Mouse (Mus musculus) liver, postnatal 0 days (tissue): Measurements from ENCODE around the gene Krtap1-4. TPM values are rescaled to one million over a fixed set of nuclear protein-coding genes. Genes with fewer than 3 reads are reported as not detected.

Experiments
- ATAC-seq: fragments of 200-750 bp; cut with Nextera tagmentation; 2 replicates; pipeline ENCODE4 v1.8.0; 2017; ENCODE audit warnings: mild to moderate bottlenecking, moderate library complexity
- DNase-seq: peaks from one replicate; pipeline ENCODE4 v3.0.0-alpha.2; 2016
- H3K27ac ChIP-seq: fragments of 300-500 bp; sonication (generic); 2 replicates; pipeline ENCODE4 v1.5.1; 2014; ENCODE audit warnings: antibody characterized with exemption, moderate library complexity, mild to moderate bottlenecking, low read depth
- H3K27me3 ChIP-seq: fragments of 300-500 bp; sonication (generic); 2 replicates; pipeline ENCODE4 v1.6.1; 2014; ENCODE audit warnings: low read length, control low read depth, mixed read lengths; ENCODE audit not compliant: insufficient read depth
- H3K36me3 ChIP-seq: fragments of 300-500 bp; sonication (generic); replicated peaks from 2 replicates; pipeline ENCODE4 v1.6.1; 2014; ENCODE audit warnings: mild to moderate bottlenecking, control low read depth, low read length, moderate library complexity, mixed read lengths; ENCODE audit not compliant: insufficient read depth
- H3K4me1 ChIP-seq: fragments of 300-500 bp; sonication (generic); 2 replicates; pipeline ENCODE4 v1.6.1; 2014; ENCODE audit warnings: antibody characterized with exemption, mild to moderate bottlenecking, control low read depth; ENCODE audit not compliant: insufficient read depth
- H3K4me2 ChIP-seq: fragments of 300-500 bp; sonication (generic); 2 replicates; pipeline ENCODE4 v1.6.1; 2014; ENCODE audit warnings: low read depth, mild to moderate bottlenecking, low read length, moderate library complexity, mixed read lengths
- H3K4me3 ChIP-seq: fragments of 300-500 bp; sonication (generic); 2 replicates; pipeline ENCODE4 v1.5.1; 2014; ENCODE audit warnings: low read depth, low read length
- H3K9ac ChIP-seq: fragments of 300-500 bp; sonication (generic); replicated peaks from 2 replicates; pipeline ENCODE4 v1.6.1; 2014; ENCODE audit warnings: mild to moderate bottlenecking, moderate library complexity
- H3K9me3 ChIP-seq: fragments of 300-500 bp; sonication (generic); 2 replicates; pipeline ENCODE4 v1.6.1; 2016; ENCODE audit warnings: mild to moderate bottlenecking, control low read depth, low read length, mixed read lengths
- CTCF ChIP-seq: sonication (generic); IDR thresholded peaks from 2 replicates; pipeline ENCODE4 v1.5.1; 2016; ENCODE audit warnings: antibody characterized with exemption, low read depth
- EP300 ChIP-seq: IDR thresholded peaks from 2 replicates; pipeline ENCODE4 v1.6.1; 2016; ENCODE audit warnings: antibody characterized with exemption, low read depth, mild to moderate bottlenecking
- WGBS: fragments of 180-500 bp; shearing (Covaris S2); extraction: QIAGEN DNeasy Blood & Tissue Kit; methylation state at CpG from one replicate; pipeline ENCODE4 v1.1.7; 2014; ENCODE audit not compliant: insufficient replicate concordance; 5-methylcytosine and 5-hydroxymethylcytosine counted together
- polyA plus RNA-seq: library from polyadenylated mRNA; unstranded; fragments of >200 nt; fragmentation: Nextera tagmentation; extraction: Ambion mirVana; gene quantifications from 2 replicates; pipeline ENCODE4 v1.2.1, GENCODE M21; 2015

The Krtap1-4 gene
- polyA plus RNA-seq, 1 experiment from 2014 or later: not detected

- no peak within 1 kb of the TSS for H3K27ac ChIP-seq
- H3K4me2 ChIP-seq: no peak within 1 kb of the TSS
- H3K9me3 ChIP-seq: no peaks in the 10 kb centered on the region
- no peak for DNase-seq
- H3K4me3 ChIP-seq: no peak within 1 kb of the TSS
- no peak within 1 kb of the TSS for H3K9ac ChIP-seq
- no peaks in the 10 kb centered on the region for H3K27me3 ChIP-seq
- no peak for ATAC-seq
- no peaks in the 10 kb centered on the region for H3K4me1 ChIP-seq
- no peaks in the 10 kb centered on the region for H3K36me3 ChIP-seq
- TF ChIP-seq EP300 (no peak), CTCF (no peak)
- 81% methylated on average over 6 of the region's 6 CpGs for WGBS
Measured at GRCm38 (mm10) chr11:99580636-99581035, 2.8 kb downstream of the Krtap1-4 start, which contains the start of gene Krtap1-5. Krtap1-5 (minus strand) TSS chr11:99581016.

- Histone ChIP-seq H3K4me3 (no peak overlapping the region), H3K9me3 (no peaks in the 10 kb centered on the region), H3K36me3 (no peaks in the 10 kb centered on the region), H3K4me1 (no peaks in the 10 kb centered on the region), H3K27me3 (no peaks in the 10 kb centered on the region), H3K4me2 (no peak overlapping the region), H3K27ac (no peak overlapping the region), H3K9ac (no peak overlapping the region)
- TF ChIP-seq EP300 (no peak), CTCF (peak; percentile 84)
- no peak for ATAC-seq
- DNase-seq: peak; percentile 72
- under 1% methylated on average over 7 of the region's 7 CpGs for WGBS
Measured at GRCm38 (mm10) chr11:99574106-99574505, 9.3 kb downstream of the Krtap1-4 start.

GRCm38 (mm10) chr11:99573164-99573563, 10.3 kb downstream of the Krtap1-4 start:
- H3K36me3 ChIP-seq: no peaks in the 10 kb centered on the region
- no peaks in the 10 kb centered on the region for H3K4me1 ChIP-seq
- DNase-seq (no peak), ATAC-seq (no peak)
- no peak for TF ChIP-seq EP300
- no peak for TF ChIP-seq CTCF
- 63% methylated on average over 4 of the region's 4 CpGs for WGBS
- H3K9ac ChIP-seq: no peak overlapping the region
- H3K4me2 ChIP-seq: no peak overlapping the region
- H3K27ac ChIP-seq: no peak overlapping the region
- H3K27me3 ChIP-seq: no peaks in the 10 kb centered on the region
- no peak overlapping the region for H3K4me3 ChIP-seq
- H3K9me3 ChIP-seq: no peaks in the 10 kb centered on the region

- WGBS: 80% methylated on average over 7 of the region's 7 CpGs
- ATAC-seq: no peak
- no peaks in the 10 kb centered on the region for H3K9me3 ChIP-seq
Measured at GRCm38 (mm10) chr11:99566530-99566929, 16.9 kb downstream of the Krtap1-4 start, which contains the start of gene Krtap3-1. Krtap3-1 (minus strand) TSS chr11:99566630.

GRCm38 (mm10) chr11:99562580-99562979, 20.9 kb downstream of the Krtap1-4 start:
- Histone ChIP-seq H3K9me3 (no peaks in the 10 kb centered on the region), H3K27me3 (no peaks in the 10 kb centered on the region), H3K4me1 (no peaks in the 10 kb centered on the region), H3K9ac (no peak overlapping the region), H3K4me2 (no peak overlapping the region), H3K36me3 (no peaks in the 10 kb centered on the region), H3K4me3 (no peak overlapping the region), H3K27ac (no peak overlapping the region)
- WGBS: 73% methylated on average over 6 of the region's 6 CpGs
- DNase-seq (no peak), ATAC-seq (no peak)
- TF ChIP-seq CTCF (no peak), EP300 (no peak)

More at GRCm38 (mm10) chr11:99566530-99566929, 16.9 kb downstream of the Krtap1-4 start, which contains the start of gene Krtap3-1:
- no peak for DNase-seq
- Histone ChIP-seq H3K36me3 (no peaks in the 10 kb centered on the region), H3K27ac (no peak within 1 kb of the TSS), H3K27me3 (no peaks in the 10 kb centered on the region), H3K4me1 (no peaks in the 10 kb centered on the region), H3K4me2 (no peak within 1 kb of the TSS), H3K4me3 (no peak within 1 kb of the TSS), H3K9ac (no peak within 1 kb of the TSS)
- no peak for TF ChIP-seq EP300
- TF ChIP-seq CTCF: no peak

GRCm38 (mm10) chr11:99559366-99559765, 24.1 kb downstream of the Krtap1-4 start, which contains the start of gene Gm11939:
Gm11939 (minus strand) TSS chr11:99559466.
- TF ChIP-seq EP300 (no peak), CTCF (no peak)
- no peak for DNase-seq
- Histone ChIP-seq H3K9ac (no peak within 1 kb of the TSS), H3K27ac (no peak within 1 kb of the TSS), H3K9me3 (no peaks in the 10 kb centered on the region), H3K4me3 (no peak within 1 kb of the TSS), H3K4me1 (no peaks in the 10 kb centered on the region), H3K4me2 (no peak within 1 kb of the TSS), H3K27me3 (no peaks in the 10 kb centered on the region), H3K36me3 (no peaks in the 10 kb centered on the region)
- 77% methylated on average over 9 of the region's 9 CpGs for WGBS
- ATAC-seq: no peak
